Mouse (Mus musculus) adrenal gland, postnatal 4 days (tissue): ENCODE measurements around the gene Tmem182. TPM values are rescaled to one million over a fixed set of nuclear protein-coding genes. Genes with fewer than 3 reads are reported as not detected.

Source experiments
- DNase-seq, 2 experiments: peaks; one replicate each; pipeline ENCODE4 v3.0.0; 2021 to 2022; ENCODE audit warnings: low spot score in 2 of 2, mixed read lengths in 2 of 2
- total RNA-seq, 2 experiments: library from RNA; stranded (reverse); gene quantifications; 2 replicates each; pipeline ENCODE4 v1.2.3; 2021

The Tmem182 gene
- total RNA-seq, 2 experiments from 2014 or later = 2.9 to 4.5 TPM

GRCm38 (mm10) chr1:40856846-40857636, 51.6 kb downstream of the Tmem182 start:
- DNase-seq = no peak

- DNase-seq = no peak
Measured at GRCm38 (mm10) chr1:40865043-40865442, 59.6 kb downstream of the Tmem182 start.

- DNase-seq = no peak
Measured at GRCm38 (mm10) chr1:40867106-40867505, 61.7 kb downstream of the Tmem182 start.

- DNase-seq = no peak
Measured at GRCm38 (mm10) chr1:40867651-40868050, 62.2 kb downstream of the Tmem182 start.

- DNase-seq = no peak
Measured at GRCm38 (mm10) chr1:40873760-40874455, 68.5 kb downstream of the Tmem182 start.

GRCm38 (mm10) chr1:40874456-40875375, 69.3 kb downstream of the Tmem182 start:
- DNase-seq = no peak

- DNase-seq = no peak
Measured at GRCm38 (mm10) chr1:40879051-40879450, 73.7 kb downstream of the Tmem182 start.

GRCm38 (mm10) chr1:40879526-40879925, 74.1 kb downstream of the Tmem182 start:
- no peak for DNase-seq

- no peak for DNase-seq
Measured at GRCm38 (mm10) chr1:40880527-40880926, 75.1 kb downstream of the Tmem182 start.

- no peak for DNase-seq
Measured at GRCm38 (mm10) chr1:40883856-40884255, 78.5 kb downstream of the Tmem182 start.

- no peak for DNase-seq
Measured at GRCm38 (mm10) chr1:40884943-40885342, 79.5 kb downstream of the Tmem182 start.

- DNase-seq = peak in 1 of 2 experiments; percentile 4
Measured at GRCm38 (mm10) chr1:40887673-40888072, 82.3 kb downstream of the Tmem182 start.

- no peak for DNase-seq
Measured at GRCm38 (mm10) chr1:40888396-40889040, 83.1 kb downstream of the Tmem182 start.

GRCm38 (mm10) chr1:40889617-40890016, 84.2 kb downstream of the Tmem182 start:
- DNase-seq = no peak

GRCm38 (mm10) chr1:40890246-40890645, 84.8 kb downstream of the Tmem182 start:
- no peak for DNase-seq

- DNase-seq = no peak
Measured at GRCm38 (mm10) chr1:40903712-40904111, 98.3 kb downstream of the Tmem182 start.

Other genes starting within 250 kb of the Tmem182 start
- gene Slc9a4, start 225.5 kb upstream of the Tmem182 start, total RNA-seq = under 1 TPM in 1 of 2 experiments, not detected in 1; 0.22 TPM
- gene Slc9a2, start 125.0 kb upstream of the Tmem182 start, total RNA-seq = 1 to 10 TPM in 1 of 2 experiments, under 1 TPM in 1; 0.99 to 1.7 TPM
- 1 to 10 TPM; 5.7 to 6.3 TPM for gene Mfsd9, start 14.9 kb upstream of the Tmem182 start, total RNA-seq